Mouse (Mus musculus): ENCODE measurements around the gene Tfcp2. TPM values are rescaled to one million over a fixed set of nuclear protein-coding genes. Genes with fewer than 3 reads are reported as not detected.
A peak's percentile ranks its signal among the peaks of the same experiment; 100 is the strongest.
"Not testable (repeated sequence)": the region's sequence is repeated elsewhere in the genome, so short reads cannot be mapped to it uniquely, and the experiment has no call there.

The Tfcp2 gene
- polyA plus RNA-seq, 1 experiment from 2014 or later: 15.8 TPM

DNA sequence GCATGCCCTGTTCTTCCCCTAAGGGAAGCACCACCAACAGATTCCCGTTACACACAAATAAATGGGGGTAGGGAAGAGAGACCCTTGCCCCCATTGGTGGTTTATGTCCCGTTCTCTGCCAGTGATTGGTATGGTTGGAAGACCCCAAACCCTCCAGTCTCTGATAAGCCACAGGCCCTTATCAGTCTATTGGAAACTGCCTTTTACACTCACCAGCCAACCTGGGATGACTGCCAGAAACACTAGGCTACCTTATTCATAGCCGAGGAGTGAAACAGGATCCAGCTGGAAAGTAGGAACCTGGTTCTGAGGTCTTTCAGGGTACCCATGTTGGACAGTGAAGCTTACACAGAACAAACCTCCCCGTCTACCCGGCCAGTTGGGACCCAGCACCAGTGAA is 4.2 kb upstream of the Tfcp2 start:
- no peak overlapping the region for H3K9ac ChIP-seq
- 49% methylated on average over 5 of the region's 5 CpGs for WGBS
- H3K27me3 ChIP-seq: no peaks in the 10 kb centered on the region
- ATAC-seq (replicated peaks; ENCODE audit: insufficient number of reproducible peaks, insufficient read depth, low FRiP score, low read depth): no peak
- H3K4me3 ChIP-seq: no peak overlapping the region
- no peak overlapping the region for H3K4me2 ChIP-seq
- H3K9me3 ChIP-seq (replicated peaks): no peaks in the 10 kb centered on the region
- no peaks in the 10 kb centered on the region for H3K36me3 ChIP-seq
- H3K27ac ChIP-seq: no peak overlapping the region
- H3K4me1 ChIP-seq (replicated peaks): peaks cover 11% of the 10 kb centered on the region

GRCm38 (mm10) chr15:100550280-100550679 is 1.5 kb downstream of the Tfcp2 start:
- 86% methylated on average over 4 of the region's 4 CpGs for WGBS
- peak overlapping the region; percentile 91 for H3K4me2 ChIP-seq
- no peak overlapping the region for H3K4me3 ChIP-seq
- H3K36me3 ChIP-seq: peaks cover 3% of the 10 kb centered on the region; the same call in 1 of the 2 replicates
- ATAC-seq (replicated peaks; ENCODE audit: insufficient number of reproducible peaks, insufficient read depth, low FRiP score, low read depth): no peak
- no peaks in the 10 kb centered on the region for H3K27me3 ChIP-seq
- H3K27ac ChIP-seq: no peak overlapping the region
- no peaks in the 10 kb centered on the region for H3K9me3 ChIP-seq (replicated peaks)
- peaks cover 13% of the 10 kb centered on the region for H3K4me1 ChIP-seq (replicated peaks)
- H3K9ac ChIP-seq: no peak overlapping the region

GRCm38 (mm10) chr15:100543651-100544030 is 8.2 kb downstream of the Tfcp2 start:
- not testable (repeated sequence) for ATAC-seq (replicated peaks; ENCODE audit: insufficient number of reproducible peaks, insufficient read depth, low FRiP score, low read depth); H3K9ac ChIP-seq; H3K36me3 ChIP-seq; H3K9me3 ChIP-seq (replicated peaks); H3K4me3 ChIP-seq; H3K27me3 ChIP-seq; H3K4me2 ChIP-seq; H3K27ac ChIP-seq; H3K4me1 ChIP-seq (replicated peaks)
- WGBS: 97% methylated on average over 14 of the region's 14 CpGs

- not testable (repeated sequence) for H3K27me3 ChIP-seq; H3K9me3 ChIP-seq (replicated peaks); H3K4me2 ChIP-seq; H3K9ac ChIP-seq; H3K4me1 ChIP-seq (replicated peaks); H3K27ac ChIP-seq; H3K4me3 ChIP-seq; ATAC-seq (replicated peaks; ENCODE audit: insufficient number of reproducible peaks, insufficient read depth, low FRiP score, low read depth); H3K36me3 ChIP-seq
- WGBS: 95% methylated on average over 28 of the region's 28 CpGs
Observed at GRCm38 (mm10) chr15:100542876-100543650, 8.7 kb downstream of the Tfcp2 start.

- no peak overlapping the region for H3K4me2 ChIP-seq
- no peaks in the 10 kb centered on the region for H3K4me1 ChIP-seq (replicated peaks)
- no peak for ATAC-seq (replicated peaks; ENCODE audit: insufficient number of reproducible peaks, insufficient read depth, low FRiP score, low read depth)
- no peak overlapping the region for H3K9ac ChIP-seq
- H3K36me3 ChIP-seq: no peaks in the 10 kb centered on the region; the same call in 1 of the 2 replicates
- 89% methylated on average over 4 of the region's 4 CpGs for WGBS
- H3K4me3 ChIP-seq: no peak overlapping the region
- no peak overlapping the region for H3K27ac ChIP-seq
- H3K9me3 ChIP-seq (replicated peaks): no peaks in the 10 kb centered on the region
- no peaks in the 10 kb centered on the region for H3K27me3 ChIP-seq
Observed at GRCm38 (mm10) chr15:100541426-100541825, 10.4 kb downstream of the Tfcp2 start.

DNA sequence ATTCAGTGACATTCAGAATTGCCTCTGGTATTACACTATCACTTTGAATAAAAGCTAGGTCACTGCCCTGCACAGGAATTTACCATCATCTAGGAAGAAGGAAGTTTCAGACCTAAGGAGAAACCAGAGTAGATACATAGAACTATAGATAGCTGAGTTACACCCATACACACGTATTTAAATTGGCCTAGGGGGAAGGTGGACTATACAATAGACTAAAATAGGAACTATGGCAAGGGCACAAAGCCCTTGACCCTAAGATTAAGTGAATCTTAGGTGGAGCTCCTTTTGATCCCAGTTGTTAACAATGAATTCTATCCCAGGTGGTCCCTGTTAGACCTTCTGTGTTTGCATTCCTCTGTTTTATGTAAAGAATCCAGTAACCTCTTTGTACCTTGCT is 10.8 kb downstream of the Tfcp2 start:
- not testable (repeated sequence) for H3K27me3 ChIP-seq; H3K4me2 ChIP-seq; H3K4me3 ChIP-seq; H3K36me3 ChIP-seq; H3K4me1 ChIP-seq (replicated peaks); H3K9me3 ChIP-seq (replicated peaks); H3K9ac ChIP-seq; ATAC-seq (replicated peaks; ENCODE audit: insufficient number of reproducible peaks, insufficient read depth, low FRiP score, low read depth)
- 37% methylated on average over 1 of the region's 1 CpGs for WGBS
- H3K27ac ChIP-seq: peak overlapping the region; percentile 31; the same call in 1 of the 2 replicates

- Histone ChIP-seq H3K9ac (no peak overlapping the region), H3K9me3 (replicated peaks) (no peaks in the 10 kb centered on the region), H3K4me2 (no peak overlapping the region), H3K4me3 (no peak overlapping the region), H3K27me3 (no peaks in the 10 kb centered on the region), H3K27ac (no peak overlapping the region), H3K4me1 (replicated peaks) (no peaks in the 10 kb centered on the region), H3K36me3 (0 out of 2 replicates have a peak, but pooled peaks cover 4% of the 10 kb centered on the region)
- WGBS: 91% methylated on average over 9 of the region's 9 CpGs
- ATAC-seq (replicated peaks; ENCODE audit: insufficient number of reproducible peaks, insufficient read depth, low FRiP score, low read depth): no peak
Observed at GRCm38 (mm10) chr15:100539411-100539810, 12.4 kb downstream of the Tfcp2 start.

GRCm38 (mm10) chr15:100537913-100538312 is 13.9 kb downstream of the Tfcp2 start:
- ATAC-seq (replicated peaks; ENCODE audit: insufficient number of reproducible peaks, insufficient read depth, low FRiP score, low read depth): no peak
- no peak overlapping the region for H3K4me2 ChIP-seq
- peaks cover 4% of the 10 kb centered on the region; the same call in 1 of the 2 replicates for H3K36me3 ChIP-seq
- H3K9me3 ChIP-seq (replicated peaks): no peaks in the 10 kb centered on the region
- H3K27ac ChIP-seq: no peak overlapping the region
- no peaks in the 10 kb centered on the region for H3K27me3 ChIP-seq
- 86% methylated on average over 6 of the region's 6 CpGs for WGBS
- H3K4me3 ChIP-seq: no peak overlapping the region
- H3K4me1 ChIP-seq (replicated peaks): no peaks in the 10 kb centered on the region
- no peak overlapping the region for H3K9ac ChIP-seq

DNA sequence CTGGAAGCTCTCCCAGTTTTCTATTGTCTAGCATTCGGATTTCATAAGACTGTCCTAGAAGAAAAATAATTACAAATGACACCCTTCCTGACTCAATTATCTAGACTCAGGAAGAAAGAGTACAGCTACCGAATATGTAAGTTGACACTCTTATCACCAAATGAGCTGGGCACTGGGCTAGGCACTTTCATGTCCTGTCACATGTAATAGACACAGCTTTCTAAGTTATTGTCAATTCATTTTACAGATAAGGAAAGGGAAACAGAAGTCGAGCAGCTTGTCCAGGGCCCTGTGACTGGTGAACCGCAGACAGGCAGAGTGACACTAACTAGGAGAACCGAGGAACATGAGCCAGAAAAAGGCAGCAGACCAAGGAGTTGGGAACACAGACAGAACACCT is 23.9 kb downstream of the Tfcp2 start:
- Histone ChIP-seq H3K4me1 (replicated peaks) (no peaks in the 10 kb centered on the region), H3K36me3 (no peaks in the 10 kb centered on the region; the same call in 1 of the 2 replicates), H3K4me2 (no peak overlapping the region), H3K9ac (no peak overlapping the region), H3K4me3 (no peak overlapping the region), H3K27me3 (no peaks in the 10 kb centered on the region), H3K27ac (0 out of 2 replicates have a peak overlapping the region, but pooled peaks have one; percentile 8), H3K9me3 (replicated peaks) (no peaks in the 10 kb centered on the region)
- ATAC-seq (replicated peaks; ENCODE audit: insufficient number of reproducible peaks, insufficient read depth, low FRiP score, low read depth): no peak
- 32% methylated on average over 5 of the region's 5 CpGs for WGBS

GRCm38 (mm10) chr15:100525405-100525804 is 26.4 kb downstream of the Tfcp2 start:
- H3K36me3 ChIP-seq: peaks cover 11% of the 10 kb centered on the region
- WGBS: 90% methylated on average over 14 of the region's 14 CpGs
- no peak for ATAC-seq (replicated peaks; ENCODE audit: insufficient number of reproducible peaks, insufficient read depth, low FRiP score, low read depth)

DNA sequence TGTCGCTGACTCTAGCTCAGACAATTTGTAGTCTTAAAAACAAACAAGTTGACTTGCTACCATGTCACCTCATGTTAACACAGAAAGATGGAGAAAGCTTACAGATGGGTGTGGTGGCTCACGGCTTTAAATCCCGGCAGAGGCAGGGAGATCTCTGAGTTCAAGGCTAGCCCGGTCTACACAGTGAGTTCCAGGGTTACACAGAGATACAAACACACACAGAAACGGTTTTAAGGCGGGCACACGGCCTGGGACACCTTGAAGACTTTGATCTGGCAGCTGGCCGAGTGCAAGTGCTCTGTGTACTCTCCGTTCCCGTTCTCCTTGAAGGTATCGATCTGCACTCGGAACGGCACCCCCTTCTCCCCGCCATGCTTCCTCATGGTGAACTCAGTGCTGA is 31.5 kb downstream of the Tfcp2 start:
- no peak overlapping the region for H3K27ac ChIP-seq
- H3K9me3 ChIP-seq (replicated peaks): no peaks in the 10 kb centered on the region
- no peaks in the 10 kb centered on the region for H3K4me1 ChIP-seq (replicated peaks)
- H3K9ac ChIP-seq: no peak overlapping the region
- 90% methylated on average over 14 of the region's 14 CpGs for WGBS
- no peak for ATAC-seq (replicated peaks; ENCODE audit: insufficient number of reproducible peaks, insufficient read depth, low FRiP score, low read depth)
- no peaks in the 10 kb centered on the region for H3K27me3 ChIP-seq
- no peak overlapping the region for H3K4me3 ChIP-seq
- peaks cover 27% of the 10 kb centered on the region for H3K36me3 ChIP-seq
- no peak overlapping the region for H3K4me2 ChIP-seq

More at GRCm38 (mm10) chr15:100525405-100525804, 26.4 kb downstream of the Tfcp2 start:
- Histone ChIP-seq H3K27me3 (no peaks in the 10 kb centered on the region), H3K4me3 (no peak overlapping the region), H3K4me2 (no peak overlapping the region), H3K9me3 (replicated peaks) (no peaks in the 10 kb centered on the region), H3K9ac (no peak overlapping the region), H3K4me1 (replicated peaks) (no peaks in the 10 kb centered on the region), H3K27ac (no peak overlapping the region)

GRCm38 (mm10) chr15:100515121-100515520 is 36.7 kb downstream of the Tfcp2 start:
- whole genome bisulfite sequencing: 86% methylated on average over 2 of the region's 2 CpGs

More at GRCm38 (mm10) chr15:100515121-100515520, 36.7 kb downstream of the Tfcp2 start:
- Histone ChIP-seq H3K9ac (no peak overlapping the region), H3K4me3 (no peak overlapping the region), H3K36me3 (peaks cover 50% of the 10 kb centered on the region), H3K4me2 (no peak overlapping the region), H3K27ac (no peak overlapping the region), H3K9me3 (replicated peaks) (no peaks in the 10 kb centered on the region), H3K27me3 (no peaks in the 10 kb centered on the region), H3K4me1 (replicated peaks) (peaks cover 2% of the 10 kb centered on the region; the same call in 1 of the 2 replicates)
- no peak for ATAC-seq (replicated peaks; ENCODE audit: insufficient number of reproducible peaks, insufficient read depth, low FRiP score, low read depth)
